Mouse (Mus musculus) megakaryocyte, embryonic 14.5 days (primary cell): ENCODE measurements around the gene Slc25a45.

Experiments
- FLI1 ChIP-seq: IDR thresholded peaks from 2 replicates; pipeline ENCODE4 v1.6.1; 2012; ENCODE audit warnings: low read length, inconsistent platforms, mixed read lengths
- GATA1 ChIP-seq: IDR thresholded peaks from 3 replicates; pipeline ENCODE4 v1.6.1; 2012; ENCODE audit warnings: mixed read lengths, low read length, inconsistent platforms, borderline replicate concordance

DNA sequence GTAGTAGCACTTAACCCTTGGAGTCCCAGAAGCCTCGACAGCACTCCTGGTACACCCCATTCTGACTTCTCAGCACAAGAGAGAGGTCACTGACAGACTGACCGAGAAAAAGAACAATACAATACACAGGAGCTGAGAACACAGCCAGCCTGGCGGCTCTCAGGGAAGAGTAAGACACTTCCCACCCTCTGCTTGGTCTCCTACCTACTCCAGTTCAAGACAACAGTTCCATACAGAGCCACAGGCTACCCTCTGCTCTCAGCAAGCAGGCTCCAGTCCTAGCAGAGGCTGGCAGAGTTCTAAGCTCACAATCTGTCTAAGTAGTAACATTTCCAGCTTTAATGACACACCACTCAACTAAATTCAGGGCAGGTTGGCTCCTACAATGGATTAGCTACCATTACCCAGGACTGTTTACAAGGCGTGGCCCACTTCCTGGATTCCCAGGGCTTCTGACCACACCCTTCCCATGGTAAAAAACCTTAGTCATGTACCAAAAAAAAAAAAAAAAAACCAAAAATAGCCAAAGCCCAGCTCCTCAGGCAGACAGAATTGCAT, 36.1 kb upstream of the Slc25a45 start:
- TF ChIP-seq GATA1, result no peak
- no peak for TF ChIP-seq FLI1
